Mouse (Mus musculus) forelimb bud, embryonic 11.5 days (tissue): ENCODE results near the gene Paip2b.
A peak's percentile ranks its signal among the peaks of the same experiment; 100 is the strongest.
"Not testable (repeated sequence)": the region's sequence is repeated elsewhere in the genome, so short reads cannot be mapped to it uniquely, and the experiment has no call there.

Experiments used
- DNase-seq: peaks from one replicate; pipeline ENCODE4 v3.0.0-alpha.2; 2012; ENCODE audit warnings: low read depth, low spot score

Paip2b gene

DNA sequence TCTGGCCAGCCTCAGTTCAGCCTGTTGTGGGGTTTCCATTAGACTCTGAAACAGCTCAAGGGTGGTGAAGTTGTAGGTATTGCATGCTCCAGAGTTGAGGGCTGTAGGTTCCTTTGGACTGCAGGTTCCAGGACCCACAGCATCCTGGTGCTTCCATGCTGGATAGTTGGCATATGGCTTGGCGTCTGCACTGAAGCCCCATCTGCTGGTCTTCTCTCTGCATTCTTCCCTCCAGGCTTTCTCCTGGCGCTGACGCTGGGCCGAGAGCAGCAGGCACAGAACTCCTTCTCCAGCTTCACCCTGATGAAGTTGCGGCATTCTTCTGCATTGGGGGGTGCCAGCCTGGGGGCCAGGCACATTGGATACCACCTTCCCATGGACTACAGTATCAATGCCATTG is 29.5 kb downstream of the Paip2b start:
- DNase-seq: no peak

DNA sequence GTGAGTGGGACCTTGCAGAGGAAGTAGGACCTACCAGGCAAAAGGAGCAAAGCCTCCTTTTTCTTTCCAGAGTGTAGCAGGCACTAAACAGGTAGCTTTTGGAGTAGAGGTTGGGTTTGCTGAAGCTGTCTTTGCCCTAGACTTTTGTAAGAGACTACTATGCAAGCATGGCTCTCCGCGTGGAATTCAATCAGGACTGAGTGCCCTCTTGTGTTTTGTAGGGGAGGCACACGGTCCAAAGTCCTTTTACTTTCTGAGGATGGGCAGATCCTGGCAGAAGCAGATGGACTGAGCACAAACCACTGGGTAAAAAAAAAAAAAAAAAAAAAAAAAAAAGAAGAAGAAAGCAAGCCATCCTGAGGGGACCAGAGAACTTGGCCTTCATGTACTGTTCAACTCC is 34.9 kb downstream of the Paip2b start:
- no peak for DNase-seq

DNA sequence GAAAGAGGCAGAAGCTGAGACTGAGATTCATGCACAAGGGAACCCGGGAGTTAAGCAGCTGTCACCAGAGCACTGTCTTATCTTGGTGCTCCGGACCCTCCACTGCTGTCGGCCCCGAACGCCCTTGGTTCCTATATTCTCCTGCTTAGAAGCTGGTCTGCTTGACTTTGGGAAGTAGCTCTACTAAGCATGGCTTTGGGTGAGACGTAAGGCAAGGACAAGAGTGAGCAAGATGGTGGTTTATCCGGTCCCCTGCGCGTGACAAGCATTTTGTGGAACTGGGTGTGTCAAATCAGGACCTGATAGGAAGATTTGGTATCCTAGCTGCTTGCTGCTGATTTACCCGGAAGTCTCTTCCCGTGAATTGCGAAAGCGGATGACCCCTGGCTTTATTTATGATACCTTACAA is 36.0 kb downstream of the Paip2b start:
- no peak for DNase-seq

DNA sequence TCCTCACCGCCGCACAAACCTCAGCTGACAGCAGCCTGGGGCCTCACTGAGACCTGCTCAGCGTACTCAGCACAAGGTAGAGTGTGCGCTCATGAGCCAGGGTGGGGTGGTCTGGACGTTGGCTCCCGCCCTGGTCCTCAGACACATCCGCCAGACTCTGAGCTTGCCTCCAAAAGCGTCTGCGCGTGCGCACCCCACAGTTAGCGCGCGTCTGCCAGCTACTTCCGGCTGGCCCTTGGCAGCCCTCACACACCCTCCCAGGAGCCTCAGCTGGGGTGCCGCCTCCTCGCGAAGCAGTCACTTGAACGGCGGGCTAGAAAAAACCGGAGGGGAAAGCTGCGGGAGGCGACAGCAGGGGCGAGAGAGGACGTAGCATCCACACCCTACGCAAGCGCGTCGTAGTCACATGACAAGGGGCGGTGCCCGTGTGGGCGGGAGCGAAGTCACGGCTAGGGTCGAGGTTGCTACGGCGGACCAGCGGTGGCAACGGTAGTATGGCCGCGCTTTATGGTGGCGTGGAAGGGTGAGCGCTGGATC is 36.7 kb downstream of the Paip2b start, which contains the start of gene Nagk:
Gene Nagk, plus strand, starts transcription at position 223 of the 537 bp plus-strand sequence.
- peak; percentile 90 for DNase-seq

DNA sequence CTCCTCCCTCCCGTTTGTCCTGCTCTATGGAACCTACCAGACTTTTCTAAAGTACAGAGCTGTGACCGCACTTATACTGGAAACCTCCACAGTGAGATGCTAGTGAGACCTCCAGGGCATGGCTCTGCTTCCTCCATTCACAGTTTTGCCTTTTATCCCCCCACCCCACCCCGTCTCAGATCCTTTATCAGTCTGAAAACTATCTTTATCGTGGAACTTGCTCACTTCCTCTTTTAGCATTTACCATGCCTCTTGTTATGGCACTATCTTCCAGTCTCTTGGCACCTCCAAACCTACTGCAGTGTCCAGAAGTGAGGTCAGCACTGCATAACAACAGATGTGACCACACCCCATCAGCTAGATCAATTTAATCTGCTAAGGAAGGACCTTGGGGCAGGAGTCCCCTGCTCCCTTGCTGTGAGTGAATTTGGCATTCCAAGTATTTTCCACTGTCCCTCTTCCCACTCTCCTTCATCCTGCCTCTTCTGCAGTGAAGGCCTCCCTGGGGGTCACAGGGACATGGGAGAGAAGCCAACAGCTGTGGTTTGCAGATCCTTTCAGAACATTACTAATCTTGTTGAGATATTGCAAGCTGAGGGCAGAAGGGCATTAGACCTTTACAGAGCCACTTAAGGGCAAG is 40.2 kb downstream of the Paip2b start:
- no peak for DNase-seq

DNA sequence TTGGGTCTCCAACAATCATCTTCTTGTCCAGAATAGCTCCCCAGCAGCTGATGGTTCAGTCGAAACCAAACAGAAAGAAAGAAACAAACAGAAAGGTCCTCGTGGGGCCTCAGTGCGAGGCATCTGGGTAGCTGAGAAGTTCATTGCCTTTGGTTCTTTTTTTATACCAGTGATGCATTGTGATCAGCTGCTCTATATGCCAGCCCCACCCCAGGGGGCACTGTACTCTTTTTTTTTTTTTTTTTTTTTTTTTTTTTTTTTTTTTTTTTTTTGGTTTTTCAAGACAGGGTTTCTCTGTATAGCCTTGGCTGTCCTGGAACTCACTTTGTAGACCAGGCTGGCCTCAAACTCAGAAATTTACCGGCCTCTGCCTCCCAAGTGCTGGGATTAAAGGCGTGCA is 41.0 kb downstream of the Paip2b start:
- DNase-seq: not testable (repeated sequence)

DNA sequence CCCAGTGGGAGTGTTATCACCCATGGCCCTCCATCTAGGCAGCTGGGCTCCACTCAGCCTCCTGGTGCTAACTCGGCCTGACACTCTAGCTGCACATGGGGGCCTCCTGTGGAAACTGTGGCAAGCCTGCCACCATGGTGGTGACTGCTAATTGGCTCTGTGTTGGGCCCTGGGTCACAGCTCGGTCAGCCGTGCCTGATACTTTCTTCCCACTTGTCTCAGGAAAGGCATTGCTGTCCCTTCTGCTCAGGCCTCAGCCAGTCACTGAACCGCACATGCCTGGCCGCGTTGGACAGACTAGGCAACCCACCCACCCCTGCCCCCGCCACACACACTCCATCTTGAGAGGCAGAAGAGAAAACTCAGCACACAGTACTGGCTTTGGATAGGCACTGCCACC is 43.0 kb downstream of the Paip2b start:
- DNase-seq: no peak

DNA sequence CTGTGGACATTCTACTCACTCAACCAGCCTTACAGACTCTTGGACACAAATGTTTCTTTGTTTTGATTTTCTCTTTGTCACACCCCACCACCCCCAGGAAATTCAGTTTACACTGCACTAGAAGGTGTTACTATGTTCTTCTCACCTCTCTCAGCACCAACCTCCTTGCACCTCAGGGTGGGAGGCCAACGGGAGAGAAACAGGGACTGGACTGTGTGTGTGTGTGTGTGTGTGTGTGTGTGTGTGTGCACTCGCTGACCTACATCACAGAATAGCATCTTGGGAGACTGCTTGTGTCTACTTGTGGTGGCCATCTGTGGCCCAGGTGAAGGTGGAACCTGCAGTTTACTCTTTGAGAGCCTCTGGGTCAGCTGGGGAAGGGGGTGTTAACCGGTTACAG is 45.1 kb downstream of the Paip2b start:
- DNase-seq: no peak

DNA sequence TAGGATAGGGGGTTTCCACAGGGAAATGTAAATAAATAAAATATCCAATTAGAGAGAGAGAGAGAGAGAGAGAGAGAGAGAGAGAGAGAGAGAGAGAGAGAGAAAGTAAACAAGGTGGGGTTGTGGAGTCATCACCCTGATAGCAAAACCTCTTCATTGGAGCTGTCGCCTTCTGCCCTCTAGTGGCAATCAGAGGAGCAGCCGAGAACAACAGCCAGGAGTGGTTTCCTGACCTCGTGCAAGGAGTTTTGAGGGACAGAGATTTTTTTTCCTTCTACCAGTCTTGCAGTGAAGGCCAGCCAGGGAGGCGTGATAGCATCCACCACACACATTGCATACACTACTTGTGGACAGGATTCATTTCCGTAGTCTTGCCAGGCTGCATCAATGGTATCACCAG is 52.5 kb downstream of the Paip2b start:
- DNase-seq: no peak

DNA sequence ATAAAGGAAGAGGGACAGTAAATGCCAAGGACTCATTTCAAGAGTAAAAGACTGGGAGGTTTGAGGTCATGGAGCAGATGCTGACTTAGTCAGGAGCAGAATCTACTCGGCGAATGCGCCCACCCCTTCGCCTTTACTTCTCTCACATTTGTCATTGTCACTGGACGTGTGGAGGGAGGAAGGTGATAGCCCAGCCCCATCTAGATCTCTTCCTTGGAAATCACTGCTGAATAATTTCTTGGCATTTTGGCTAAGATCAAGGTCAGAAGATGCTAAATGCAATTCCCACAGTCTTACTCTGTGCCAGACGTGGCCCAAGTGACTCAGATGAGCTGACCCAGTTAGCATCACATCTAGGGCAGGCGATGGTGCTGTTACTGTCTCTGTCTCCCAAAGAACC is 53.2 kb downstream of the Paip2b start:
- no peak for DNase-seq

DNA sequence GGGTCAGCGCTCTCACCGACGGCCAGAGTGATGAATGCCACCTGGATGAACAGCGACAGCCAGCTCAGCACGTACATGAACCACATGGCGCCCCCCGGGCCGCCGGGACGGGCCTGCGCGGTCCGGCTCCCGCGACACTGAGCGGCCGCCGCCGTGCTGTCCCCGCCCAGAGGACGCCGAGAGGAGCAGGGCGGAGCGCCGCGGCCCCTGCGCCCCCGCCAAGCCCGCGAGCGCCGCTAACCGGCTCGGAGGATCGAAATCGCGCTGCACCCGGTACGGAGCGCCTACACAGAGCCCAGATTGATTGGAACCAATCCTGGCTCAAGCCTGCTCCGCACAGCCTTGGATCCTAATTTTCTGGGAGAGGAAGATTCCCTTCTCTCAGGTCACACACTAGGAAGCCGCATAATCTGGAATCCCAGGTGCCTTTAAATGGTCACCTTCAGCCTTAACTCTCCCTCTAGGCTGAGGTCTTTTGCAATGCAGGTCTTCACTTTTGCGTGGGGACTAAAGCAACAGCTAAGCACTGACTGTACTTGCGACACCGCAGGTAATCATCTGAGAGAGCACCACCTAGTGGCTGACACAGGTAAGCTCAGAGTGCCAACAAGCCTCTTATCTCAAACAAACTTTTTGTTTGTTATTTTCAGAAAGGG is 55.8 kb downstream of the Paip2b start, which contains the start of gene Tex261:
Gene Tex261, minus strand, starts transcription at position 176 of the 656 bp plus-strand sequence.
- peak; percentile 88 for DNase-seq

DNA sequence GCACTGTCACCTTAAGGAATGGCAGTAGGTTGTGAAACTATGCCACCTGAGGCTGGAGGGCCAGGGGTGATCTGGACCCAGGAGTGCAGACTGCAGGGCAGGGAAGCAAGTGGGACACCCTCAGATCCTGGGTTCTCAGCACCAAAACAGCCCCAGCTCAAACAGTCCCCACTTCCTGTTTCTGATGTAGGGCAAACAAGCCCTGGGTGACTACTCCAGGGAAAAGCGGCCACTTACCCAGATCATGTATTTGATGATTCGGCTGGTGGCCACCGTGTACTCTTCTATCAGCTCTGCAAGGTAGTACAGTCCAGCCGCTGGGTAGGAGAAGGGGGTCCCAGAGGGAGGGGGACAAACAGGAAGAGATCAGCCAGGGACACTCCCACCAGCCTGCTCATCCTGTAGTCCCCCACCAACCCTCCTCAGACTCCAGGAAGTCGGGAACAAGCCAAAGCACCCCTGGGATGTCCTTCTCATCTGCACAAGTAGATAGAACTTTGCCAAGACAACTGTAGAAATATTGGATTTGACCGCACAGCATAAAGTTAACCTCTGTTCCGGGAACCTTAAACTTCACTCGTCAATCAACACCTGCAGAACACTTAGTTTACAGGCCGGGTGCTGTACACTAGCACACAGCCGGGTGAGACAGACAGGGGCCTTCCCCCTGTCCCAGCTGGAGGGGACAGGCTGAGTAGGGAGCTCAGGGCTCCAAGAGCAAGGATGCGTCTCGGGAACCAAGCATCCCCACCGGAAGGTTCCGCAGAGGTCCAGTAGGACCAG is 56.6 kb downstream of the Paip2b start:
- DNase-seq: no peak

DNA sequence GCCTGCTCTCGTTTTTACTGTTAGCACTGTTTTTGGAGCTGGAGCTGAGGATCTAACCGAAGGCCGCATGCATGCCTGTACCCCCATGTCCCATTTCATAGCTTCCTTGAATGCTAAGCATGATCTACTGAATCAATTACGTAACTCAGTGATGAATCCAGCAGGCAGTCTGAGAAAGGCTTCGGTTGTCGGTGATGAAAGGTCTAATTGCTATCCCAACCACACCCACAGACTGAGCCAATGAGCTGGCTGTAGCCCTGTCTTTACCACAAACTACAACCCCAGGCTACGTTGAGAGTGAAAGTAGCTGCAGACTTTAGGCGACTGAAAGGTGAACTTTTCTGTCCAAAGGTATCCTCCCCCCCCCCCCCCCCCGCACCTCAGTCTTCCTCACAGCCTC is 57.4 kb downstream of the Paip2b start:
- no peak for DNase-seq

DNA sequence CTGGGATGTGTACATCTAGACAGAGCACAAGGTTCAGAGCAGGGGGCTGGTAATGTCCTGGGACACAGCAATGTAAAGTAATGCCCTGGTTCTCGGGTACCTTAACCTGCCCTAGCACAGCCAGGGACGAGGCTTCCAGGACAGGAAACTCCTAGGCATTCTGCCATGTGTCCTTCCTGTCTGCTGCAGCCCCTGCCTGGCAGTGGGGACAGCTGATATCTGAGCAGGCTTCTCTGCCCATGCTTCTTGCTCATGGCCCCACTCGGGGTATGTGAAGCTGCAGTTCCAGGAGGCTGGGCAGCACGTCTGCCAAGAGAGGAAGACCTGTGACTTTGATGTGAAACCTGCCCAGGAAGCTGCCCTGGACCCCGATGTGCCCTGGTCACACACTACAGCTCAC is 63.1 kb downstream of the Paip2b start:
- no peak for DNase-seq

DNA sequence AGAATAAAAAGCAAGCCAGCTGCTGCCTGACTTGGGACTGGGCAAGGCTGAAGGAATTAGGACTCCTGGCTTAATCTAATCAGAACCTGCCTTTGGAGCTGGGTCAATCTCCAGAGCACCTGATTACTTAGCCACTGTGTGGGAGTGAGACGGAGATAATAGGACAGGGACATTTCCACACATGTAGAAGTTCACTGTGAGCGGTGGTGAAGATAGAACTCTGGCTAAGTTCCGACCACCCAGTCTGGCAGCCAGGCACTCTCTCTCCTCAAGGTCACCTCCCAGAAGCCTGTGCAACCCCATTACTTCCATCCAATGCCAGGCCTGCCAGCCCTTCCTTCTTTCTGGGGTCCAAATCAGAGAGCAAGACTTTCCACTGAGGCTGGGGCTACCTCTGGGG is 64.6 kb downstream of the Paip2b start:
- no peak for DNase-seq

DNA sequence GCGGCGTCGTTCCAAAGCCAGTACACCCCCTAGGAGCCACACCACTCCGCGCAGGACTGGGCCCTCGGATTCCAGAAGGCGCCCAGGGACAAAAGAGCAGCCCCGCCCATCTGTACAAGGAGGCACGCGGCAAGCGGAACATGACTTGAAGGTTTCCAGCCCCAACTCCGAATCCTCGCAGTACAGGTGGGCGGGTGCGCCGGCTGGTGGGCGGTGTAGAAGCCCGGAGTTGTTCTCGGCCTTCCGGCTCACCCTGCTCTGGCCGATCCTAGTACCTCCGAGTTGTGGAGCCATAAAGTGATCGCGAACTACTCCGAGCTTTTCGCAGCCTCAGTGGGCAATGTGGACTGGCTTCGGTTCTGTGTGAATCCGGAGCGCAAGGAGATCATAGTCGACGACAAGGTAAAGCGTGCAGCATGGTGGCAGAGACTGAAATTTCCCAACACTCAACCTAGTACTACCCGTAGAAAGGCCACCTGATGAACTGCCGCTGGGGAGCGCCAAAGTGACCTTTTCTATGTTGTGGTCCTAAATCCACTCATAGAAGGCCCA is 68.6 kb downstream of the Paip2b start:
- no peak for DNase-seq

DNA sequence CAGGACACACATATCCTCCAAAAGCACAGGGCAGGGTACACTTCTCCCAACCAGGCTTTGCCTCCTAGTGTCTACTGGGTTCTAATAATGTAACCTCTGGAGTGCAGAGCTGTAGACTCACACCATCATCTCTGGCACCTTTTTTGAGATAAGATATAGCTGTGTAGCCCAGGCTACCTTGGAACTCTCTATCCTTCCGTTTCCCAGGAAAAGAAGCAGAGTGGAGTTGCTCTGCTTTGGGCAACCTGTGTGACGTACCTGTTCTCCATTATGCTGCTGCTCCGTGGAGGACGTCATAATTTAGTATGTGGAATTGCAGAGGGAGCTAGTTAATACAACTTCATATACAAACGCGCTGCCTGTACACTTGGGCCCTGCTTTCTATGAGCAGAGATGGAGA is 69.2 kb downstream of the Paip2b start, which contains the start of gene Ankrd53:
Gene Ankrd53, plus strand, starts transcription at position 301 of the 400 bp plus-strand sequence.
- no peak for DNase-seq

DNA sequence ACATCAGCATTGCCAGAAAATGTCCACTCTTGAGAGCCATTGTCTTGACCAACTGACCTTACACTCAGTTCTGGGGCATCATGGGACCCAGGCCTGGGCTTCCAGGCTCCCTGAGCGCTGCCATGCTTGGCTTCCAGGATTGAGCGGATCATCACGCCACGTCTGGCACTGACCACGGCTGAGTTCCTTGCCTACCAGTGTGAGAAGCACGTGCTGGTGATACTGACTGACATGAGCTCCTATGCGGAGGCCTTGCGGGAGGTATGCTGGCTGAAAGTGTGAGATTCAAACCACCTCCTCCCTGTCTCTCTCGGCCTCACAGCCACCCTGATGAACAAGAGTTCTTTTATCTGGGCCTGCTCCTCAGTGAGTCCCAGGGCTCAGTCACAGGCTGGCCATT is 75.5 kb downstream of the Paip2b start:
- no peak for DNase-seq
